ENCODE assay signal across 19 mouse cellular contexts in genomic region chr12:98294241-98294640, GRCm38 (mm10). TPM values are rescaled to one million over a fixed set of nuclear protein-coding genes. Genes with fewer than 3 reads are reported as not detected.
DNase-seq lines count a peak whose midpoint lies in the region; ATAC-seq lines count a peak whose summit lies in the region.
"Had no signal": no experiment of that assay in that cellular context is flagged by ENCODE, and none has a peak within 500 bp of the region (broad histone marks: within the 10 kb centered on the region; RNA-seq: fewer than 3 reads in every experiment).

No protein-coding gene starts in this region.

- DNase-seq in heart, adult 11 months = peak; percentile 67
- DNase-seq in heart, adult 8-10 months (ENCODE audit: low spot score) = no peak
- DNase-seq in right cerebral cortex, adult 2 months (ENCODE audit: low spot score in 2 of 2) = peak; percentile 9 to 21
- no peak for DNase-seq in right cerebral cortex, postnatal 25 days
- peak; percentile 36 for DNase-seq in NIH3T3 (ENCODE audit: low read depth)
- no peak for DNase-seq in gastrocnemius, postnatal 14 days
- DNase-seq: adrenal gland, adult 2 months; adrenal gland, postnatal 10 days; adrenal gland, postnatal 25 days; B cell, adult 2 months; cerebellum, adult 11-12 months; cerebellum, adult 9-10 months; cerebellum, postnatal 10 days; cerebellum, postnatal 25 days; forebrain, postnatal 0 days had no signal

- no peak for ATAC-seq in monocyte, adult 5-6 weeks (replicated peaks; ENCODE audit: insufficient number of reproducible peaks, low FRiP score, low TSS enrichment, poor library complexity, severe bottlenecking)
- ATAC-seq: CD4-positive, CD25-positive, alpha-beta regulatory T cell, adult 4 months; forebrain, embryonic 13.5 days; forebrain, embryonic 15.5 days; forebrain, postnatal 0 days had no signal

- intact Hi-C loops in gastrocnemius, postnatal 14 days (cut with DNase I; ENCODE audit: low total_unique reads) = no loop called here

RNA-seq across cellular contexts. Expression of gene Gpr65, which starts 25.8 kb away (rescaled TPM):
- total RNA-seq in heart, adult 8-10 months (2022) = under 1 TPM; 0.28 to 0.43 (median 0.35) TPM
- under 1 TPM; 0.10 to 0.24 TPM for total RNA-seq in gastrocnemius, postnatal 14 days (2021)
- total RNA-seq in monocyte, adult 5-6 weeks (2017) = 70.8 to 90.6 TPM (median 78.1 TPM) in 3 replicates

RNA-seq across cellular contexts. Expression of gene Galc, which starts 35.0 kb away (rescaled TPM):
- 1 to 10 TPM; 7.6 to 9.6 (median 8.0) TPM for total RNA-seq in heart, adult 8-10 months (2022)
- 1 to 10 TPM; 3.5 to 3.6 TPM for total RNA-seq in gastrocnemius, postnatal 14 days (2021)
- 10.6 to 15.5 TPM (median 12.9 TPM) in 3 replicates for total RNA-seq in monocyte, adult 5-6 weeks (2017)

Comparison
In these comparisons a context has a peak if more than half of its experiments do, and no peak if none do; other contexts are left out.
1. DNase-seq: peak in heart, adult 11 months (single experiment), right cerebral cortex, adult 2 months (2 of 2) and NIH3T3 (single experiment); none in heart, adult 8-10 months (single experiment), right cerebral cortex, postnatal 25 days (single experiment) and gastrocnemius, postnatal 14 days (single experiment).
2. RNA of gene Gpr65, which starts 25.8 kb away (total RNA-seq): 70.8 to 90.6 TPM in monocyte, adult 5-6 weeks; 0.28 to 0.43 TPM in heart, adult 8-10 months and 0.10 to 0.24 TPM in gastrocnemius, postnatal 14 days; every median in the first group is over 10 times any median in the second.